Mouse (Mus musculus): Measurements from ENCODE around the gene Gna15.
A peak's percentile ranks its signal among the peaks of the same experiment; 100 is the strongest.

The Gna15 gene

DNA sequence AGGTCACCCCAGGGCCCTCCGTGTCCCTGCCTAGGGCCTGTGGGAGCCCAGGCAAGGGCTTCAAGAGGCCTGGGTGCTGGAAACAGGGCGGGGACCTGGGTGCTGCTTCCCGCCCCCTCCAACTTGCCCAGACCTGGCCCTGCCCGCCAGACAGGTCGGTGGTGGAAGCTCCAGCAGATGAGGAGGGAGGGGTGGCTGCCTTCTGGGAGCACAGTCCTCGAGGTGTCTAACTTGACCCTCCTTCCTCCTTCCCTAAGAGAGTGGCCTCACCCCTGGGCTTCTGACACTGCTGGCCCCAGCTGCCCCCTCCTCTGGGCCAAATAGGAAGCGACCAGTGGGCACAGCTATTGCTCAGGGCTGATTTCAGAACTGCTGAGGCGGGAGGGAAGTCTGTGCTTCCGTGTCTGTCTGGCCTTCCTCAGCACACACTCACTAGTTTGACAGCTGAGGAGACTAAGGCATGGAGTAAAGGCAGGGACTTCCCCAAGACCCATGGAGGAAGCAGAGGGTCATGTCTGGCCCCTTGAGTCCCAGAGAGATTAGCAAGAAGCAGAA lies at the start of gene Gna15:
Gna15 (minus strand) TSS at position 175 of the 555 bp plus-strand sequence.
- DNase-seq, result peak in 1 of 2 experiments; percentile 34

DNA sequence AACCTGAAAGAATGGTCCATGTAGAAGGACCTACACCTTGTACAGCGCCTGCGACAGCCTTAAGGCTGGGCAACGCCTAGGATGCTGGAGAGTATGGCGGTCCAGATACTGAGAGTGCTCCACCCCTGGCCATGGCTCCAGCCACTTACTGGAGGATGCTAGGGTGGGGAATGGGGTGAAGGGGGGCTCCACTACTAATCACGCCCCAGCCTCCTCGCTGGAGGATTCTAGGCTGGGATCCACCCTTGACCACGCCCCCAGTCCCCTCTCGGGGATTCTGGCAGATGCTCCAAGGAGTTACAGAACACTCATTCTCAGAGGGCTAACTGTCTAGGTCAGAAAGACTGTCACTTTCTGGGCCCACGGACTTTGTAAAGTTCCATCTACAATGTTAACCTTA lies 49.0 kb upstream of the Gna15 start:
- no peak for DNase-seq

DNA sequence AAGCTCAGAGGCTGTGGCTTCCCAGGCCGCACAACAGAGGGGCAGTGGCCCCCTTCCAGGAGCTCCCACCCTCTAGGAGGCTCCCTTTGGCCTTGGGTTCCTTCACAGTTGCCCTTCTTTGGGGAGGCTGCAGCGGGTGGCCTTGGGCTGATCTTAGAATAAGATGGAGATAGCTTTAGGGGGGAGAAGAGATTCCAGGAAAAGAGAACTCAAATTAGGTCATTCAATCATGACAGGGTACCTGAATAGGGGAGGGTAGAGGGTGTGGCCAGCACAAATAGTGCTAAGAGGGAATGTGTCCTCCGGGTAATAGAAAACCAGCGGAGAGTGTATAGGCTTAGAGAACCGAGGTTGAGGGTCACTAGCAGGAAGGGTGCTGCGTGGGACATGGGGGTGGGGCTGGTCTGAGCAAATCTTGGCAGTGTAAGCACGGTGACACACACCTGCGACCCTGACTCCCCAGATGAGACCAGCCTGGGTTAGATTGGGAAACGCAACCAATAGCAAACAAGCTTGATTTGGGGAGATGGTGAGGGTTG lies 48.2 kb upstream of the Gna15 start:
- no peak for DNase-seq

DNA sequence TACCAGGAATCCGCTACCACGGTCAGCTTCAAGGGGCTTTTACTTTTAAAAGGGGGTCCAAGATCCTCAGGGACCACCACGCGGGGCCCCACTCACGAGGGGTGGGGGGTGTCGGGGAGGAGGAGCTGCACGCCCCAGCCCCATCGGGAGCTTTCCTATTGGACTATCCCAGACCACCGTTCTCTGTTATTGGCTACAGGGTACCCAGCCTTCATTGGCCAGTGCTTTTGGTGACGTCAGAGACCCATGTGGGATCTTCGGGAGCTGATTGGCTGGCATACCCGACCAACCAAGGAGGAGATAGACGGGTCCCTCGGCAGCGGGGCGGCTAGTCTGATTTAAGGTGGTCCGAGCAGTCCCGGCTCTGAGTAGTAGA lies 47.5 kb upstream of the Gna15 start:
- DNase-seq, result peak; percentile 90 to 91

DNA sequence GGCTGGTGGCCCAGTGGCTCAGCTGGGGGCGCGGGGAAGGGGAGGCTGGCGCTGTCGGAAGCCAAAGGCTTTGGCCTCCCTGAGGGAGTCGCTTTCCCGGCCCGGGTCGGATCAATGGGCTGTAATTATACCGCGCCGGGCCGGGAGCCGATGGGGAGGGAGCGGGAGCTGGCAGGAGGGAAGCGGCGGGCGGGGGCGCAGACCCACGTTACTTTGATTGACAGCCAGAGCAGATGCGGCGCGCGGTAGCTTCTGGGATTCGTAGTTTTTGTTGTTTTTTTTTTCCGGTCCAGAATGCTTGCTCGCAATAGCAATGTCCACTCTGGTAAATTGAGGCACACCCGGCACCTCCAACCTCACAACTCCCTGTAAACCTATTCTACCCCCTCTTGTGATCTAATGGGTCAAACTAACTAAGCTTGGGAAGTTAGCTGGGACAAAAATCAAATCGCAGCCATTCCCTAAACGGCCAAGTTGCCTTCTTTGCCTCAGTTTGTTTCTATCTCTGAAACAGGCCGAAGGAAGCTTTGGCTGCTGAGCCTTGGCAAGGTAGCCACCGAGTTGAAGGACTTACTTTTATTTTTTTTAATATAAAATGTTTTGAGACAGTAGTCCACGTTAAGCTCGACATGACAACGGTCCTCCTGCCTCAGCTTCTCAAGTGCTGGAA lies 46.9 kb upstream of the Gna15 start:
- DNase-seq, result peak; percentile 82 to 84

DNA sequence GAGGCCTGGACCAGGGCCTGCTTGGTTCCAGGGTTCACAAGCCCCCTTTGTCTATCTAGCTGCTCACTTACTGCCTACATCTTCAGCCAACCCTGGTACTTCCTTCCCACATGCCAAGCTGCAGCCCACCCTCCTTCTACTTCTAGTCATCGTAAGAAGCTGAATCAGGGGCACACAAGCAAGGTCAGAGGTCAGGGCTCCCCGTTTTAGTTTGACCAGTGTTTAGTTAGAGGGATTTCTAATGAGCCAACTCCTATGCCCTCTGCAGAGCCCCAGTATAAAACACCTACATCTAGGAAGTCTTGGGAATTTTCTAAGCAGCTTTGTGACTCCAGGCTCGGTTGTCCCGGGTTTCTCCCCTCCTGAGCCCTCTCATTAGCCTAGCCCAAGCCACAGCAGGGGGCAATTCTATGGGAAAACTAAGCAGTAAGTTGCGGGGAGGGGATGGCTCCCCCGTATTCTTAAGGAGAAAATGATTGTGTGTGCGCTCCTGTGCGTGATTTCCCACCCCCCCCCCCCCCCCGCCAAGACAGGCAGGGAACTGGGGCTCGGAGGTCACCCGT lies 46.3 kb upstream of the Gna15 start:
- DNase-seq, result no peak

DNA sequence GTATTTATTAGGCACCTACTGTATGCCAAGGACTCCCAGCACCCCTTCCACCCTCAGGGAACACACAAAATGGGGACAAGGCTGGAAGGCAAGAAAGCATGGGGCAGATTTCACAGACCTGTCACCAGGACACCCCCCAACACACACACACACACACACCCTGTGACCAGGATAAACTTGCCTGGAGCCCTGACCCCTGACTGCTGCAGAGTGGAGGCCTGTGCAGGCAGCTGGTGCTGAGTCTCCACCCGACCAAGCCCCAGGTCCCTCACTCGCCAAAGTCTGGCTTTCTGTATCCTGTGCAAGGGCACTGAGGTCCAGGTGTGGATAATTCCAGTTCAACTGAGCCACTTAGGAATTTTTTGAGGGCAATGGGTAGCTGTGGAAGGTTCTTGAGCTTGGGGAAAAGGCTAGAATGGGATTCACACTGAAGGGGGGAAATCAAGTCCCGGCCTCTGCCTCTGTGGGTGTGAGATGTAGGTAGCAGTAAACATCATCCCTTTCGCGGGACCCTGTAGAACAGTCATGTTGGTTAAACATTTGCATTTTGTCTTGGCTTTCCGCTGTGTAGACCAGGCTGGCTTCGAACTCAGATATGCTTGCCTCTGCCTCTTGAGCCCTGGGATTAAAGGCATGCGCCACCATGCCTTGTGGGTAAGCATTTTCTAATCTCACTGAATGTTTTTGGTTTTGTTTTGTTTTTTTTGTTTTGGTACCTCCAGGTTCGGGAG lies 45.6 kb upstream of the Gna15 start:
- DNase-seq, result no peak

DNA sequence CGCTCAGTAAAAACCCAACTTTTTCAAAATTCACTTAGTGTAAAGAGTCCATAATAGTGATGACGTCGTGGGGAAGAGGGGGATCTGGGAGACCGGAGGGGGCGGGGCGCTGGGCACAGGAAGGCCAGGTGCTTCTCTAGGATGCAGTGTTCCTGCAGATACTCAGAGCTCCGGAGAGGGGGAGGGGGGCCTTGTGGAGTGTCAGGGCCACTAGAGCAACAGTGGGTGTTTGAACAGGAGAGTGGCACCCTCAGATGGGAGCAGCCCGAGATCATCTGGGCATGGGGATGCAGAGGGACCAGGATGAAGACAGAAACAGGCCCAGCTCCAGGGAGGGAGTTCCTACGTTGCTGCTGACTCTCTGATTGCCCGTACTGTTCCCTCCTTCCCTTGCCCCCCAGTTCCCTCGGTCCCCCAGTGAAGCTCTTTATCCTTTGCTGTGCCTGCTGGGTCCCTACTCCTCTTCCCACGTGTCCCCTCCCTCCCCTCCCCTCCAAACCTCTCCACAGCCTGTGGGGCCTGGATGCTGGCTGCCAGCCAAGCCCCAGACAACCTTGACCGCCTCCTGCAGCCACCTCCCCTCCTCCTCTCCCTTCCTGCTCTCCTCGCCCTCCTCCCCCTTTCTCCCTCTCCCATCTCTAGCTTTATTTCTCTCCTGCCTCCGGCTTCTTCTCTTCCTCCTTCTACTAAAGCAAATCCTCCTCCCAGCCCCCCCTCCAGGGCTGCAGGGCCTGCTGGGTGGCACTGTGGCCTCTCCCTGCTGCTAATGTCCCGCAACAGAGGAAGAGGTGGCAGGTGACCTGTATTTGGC lies 44.6 kb upstream of the Gna15 start:
- no peak for DNase-seq

DNA sequence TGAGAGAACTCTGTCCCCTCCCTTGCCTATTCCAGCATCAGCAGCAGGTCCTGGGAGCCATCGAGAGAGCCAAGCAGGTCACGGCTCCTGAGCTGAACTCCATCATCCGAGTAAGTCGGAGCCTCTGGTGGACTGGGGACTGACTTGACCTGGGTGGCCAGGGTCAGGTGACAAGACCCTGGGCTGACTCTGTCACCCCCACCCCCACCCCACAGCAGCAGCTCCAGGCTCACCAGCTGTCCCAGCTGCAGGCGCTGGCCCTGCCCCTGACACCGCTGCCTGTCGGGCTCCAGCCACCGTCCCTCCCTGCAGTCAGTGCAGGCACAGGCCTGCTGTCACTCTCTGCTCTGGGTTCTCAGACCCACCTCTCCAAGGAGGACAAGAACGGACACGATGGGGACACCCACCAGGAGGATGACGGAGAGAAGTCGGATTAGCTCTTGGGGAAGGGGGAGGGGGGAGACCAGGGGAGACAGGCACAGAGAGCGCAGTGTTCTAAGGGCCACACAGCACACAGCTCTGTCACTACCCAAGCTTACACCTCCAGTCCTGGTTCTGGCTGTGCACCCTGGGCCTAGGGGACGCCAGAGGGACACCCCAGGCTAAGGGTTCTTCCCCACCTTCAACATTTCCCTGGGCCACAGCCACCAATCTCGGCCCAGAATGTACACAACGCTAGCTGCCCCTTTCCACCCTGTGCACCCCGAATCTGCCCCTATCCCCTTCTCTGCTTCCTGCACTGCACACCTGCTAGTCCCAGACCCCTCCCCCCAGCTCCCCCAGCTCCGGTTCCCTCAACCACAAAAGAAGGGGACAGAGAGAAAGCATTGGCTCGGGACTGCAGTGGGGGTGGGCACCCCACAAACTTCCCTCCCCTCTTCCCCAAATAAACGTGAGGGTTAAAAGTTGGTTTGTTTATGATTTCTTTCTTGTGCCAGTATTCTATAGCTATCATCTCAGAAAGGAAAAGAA lies 41.5 kb upstream of the Gna15 start:
- DNase-seq, result no peak

DNA sequence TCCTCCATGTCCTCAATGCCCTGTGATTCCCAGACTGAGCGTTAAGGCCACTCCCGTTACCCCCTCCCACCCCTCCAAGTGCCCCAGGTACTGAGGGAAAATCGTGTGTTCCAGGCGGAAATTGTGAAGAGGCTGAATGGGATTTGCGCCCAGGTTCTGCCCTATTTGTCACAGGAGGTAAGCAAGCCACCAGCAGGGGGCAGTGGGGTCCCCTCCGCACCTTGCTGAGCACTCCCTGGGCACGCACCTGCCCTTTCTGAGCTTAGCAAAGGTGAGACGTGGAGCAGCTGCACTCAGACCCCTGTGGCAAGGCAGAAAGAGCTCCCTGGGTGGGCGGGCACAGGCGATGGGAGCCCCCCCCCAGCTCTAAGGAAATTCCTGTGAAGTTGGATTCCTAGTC lies 40.7 kb upstream of the Gna15 start:
- peak; percentile 80 to 82 for DNase-seq

DNA sequence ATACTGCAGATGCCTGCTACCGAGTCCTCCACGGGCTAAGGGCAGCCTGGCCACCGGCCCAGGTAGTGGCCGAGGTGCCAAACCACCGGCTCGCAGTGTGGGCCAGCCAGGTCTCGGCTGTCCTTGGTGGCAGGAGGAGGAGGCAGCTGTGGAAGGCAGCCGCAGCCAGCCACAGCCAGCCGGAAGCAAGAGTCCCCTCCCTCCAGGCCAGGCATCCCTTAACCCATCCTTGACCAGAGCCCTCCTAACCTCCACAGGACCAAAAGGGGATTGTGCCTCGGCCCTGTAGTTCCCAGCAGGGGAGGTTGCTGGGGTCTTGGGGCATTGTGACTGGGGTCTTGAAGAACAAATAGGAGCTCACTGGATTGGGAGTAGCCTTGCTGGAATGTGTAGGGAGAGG lies 40.2 kb upstream of the Gna15 start:
- DNase-seq, result no peak

DNA sequence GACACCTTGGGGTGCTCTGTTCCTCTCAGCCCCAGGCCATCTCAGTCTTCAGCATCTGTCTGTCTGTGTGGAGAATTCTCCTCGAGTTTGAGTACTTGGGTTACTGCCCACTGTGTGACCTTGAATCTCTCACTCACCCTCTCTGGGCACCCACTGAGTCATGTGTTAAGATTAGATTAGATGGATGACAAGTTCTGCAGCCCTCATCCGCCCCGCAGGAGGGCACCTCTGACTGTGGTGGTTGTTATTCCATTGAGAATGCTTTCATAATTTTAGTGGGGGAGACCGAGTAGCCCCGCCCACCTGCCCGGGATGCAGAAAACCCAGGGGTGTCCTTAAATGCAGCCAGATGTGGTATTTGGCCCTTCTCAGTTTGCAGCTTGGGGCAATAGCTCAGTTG lies 39.5 kb upstream of the Gna15 start:
- no peak for DNase-seq

DNA sequence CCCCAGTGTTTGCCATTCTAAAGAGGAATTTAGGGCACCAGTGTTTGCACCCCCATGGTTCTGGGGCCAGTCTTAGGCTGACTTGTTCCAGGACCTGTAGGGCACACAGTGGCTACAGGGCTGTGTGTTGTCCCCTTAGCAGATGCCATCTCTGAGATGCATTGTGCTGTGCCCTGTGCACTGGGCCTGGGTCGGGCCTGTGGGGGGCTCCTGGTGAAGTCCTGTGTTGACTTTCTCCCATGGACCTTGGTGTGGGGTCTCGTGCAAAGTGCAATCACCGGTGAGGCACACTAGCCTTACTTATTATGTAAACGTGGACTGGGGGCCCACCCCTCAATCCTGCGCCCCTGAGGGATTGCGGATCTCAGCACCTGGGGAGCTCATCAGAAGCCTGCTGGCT lies 38.4 kb upstream of the Gna15 start:
- no peak for DNase-seq

DNA sequence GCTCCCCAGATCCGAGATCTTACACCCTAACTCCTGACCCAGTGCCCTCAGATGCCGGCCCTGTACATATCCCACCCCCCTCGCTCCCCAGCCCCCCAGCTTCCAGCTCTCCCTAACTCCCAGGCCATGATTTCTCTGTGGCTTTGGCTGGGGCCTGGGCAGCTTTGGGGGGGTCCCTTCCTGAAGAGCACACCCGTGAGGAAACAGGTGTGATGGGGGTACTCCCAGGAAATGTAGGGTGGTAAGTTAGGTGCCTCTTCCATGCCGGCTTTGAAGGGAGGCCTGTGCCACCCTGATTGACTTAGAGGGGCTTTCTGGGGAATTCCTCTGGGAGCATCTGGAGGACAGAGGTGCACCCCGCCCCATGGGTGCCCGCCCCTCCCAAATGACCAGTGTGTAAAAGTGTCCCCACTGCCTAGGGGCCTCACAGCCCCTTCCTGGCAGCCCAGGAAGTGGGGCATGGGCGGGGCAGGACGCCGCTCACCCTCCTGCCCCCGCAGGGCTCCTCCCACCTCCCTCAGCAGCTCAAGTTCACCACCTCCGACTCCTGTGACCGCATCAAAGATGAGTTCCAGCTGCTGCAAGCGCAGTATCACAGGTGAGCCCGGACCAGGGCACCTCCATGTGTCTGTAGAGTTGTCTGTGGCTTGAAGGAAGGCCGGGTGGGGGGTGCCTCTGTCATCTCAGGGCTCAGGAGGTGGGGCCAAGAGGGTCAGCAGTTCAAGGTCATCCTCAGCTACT lies 36.9 kb upstream of the Gna15 start:
- DNase-seq, result peak; percentile 72 to 73

DNA sequence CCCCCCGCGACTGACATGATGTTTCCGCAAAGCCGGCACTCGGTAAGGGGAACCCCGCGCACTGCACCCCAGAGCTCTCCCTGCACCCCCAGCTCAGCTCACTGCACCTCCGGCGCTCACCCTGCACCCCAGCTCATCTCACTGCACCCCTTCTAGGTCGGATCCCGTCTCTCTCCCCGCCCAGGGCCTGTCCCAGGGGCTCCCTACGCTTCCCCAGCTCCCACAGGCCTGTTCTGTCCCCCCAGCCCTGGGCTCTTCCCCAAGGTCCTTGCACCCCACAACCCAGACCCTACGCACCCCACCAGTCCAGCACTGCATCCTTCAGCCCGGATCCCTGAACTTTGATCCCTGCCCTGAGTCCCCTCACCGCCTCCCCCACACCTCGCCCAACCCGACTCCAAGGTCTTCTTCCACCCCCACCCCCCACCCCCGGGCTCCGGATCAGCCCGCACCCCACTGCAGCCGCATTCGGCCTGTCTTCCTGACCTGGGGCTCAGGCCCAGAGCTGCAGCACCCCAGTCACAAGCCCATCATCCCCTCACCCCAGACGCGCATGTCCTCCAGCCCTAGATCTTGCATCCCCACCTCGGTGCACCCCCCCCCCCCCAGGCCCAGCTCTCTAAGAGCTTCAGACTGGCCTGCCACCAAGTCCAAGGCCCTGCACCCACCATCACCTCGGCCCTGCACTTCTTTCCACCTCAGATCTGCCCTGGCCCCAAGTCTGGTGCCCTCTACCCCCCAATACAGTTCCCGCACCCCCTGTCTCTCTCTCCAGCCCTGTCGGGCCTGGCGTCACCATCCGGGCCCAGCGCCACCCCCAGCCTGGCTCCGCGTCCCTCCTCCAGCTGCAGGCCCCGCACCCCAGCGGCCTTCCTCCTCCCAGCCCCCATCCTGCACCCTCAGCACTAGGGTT lies 35.9 kb upstream of the Gna15 start:
- peak; percentile 55 to 60 for DNase-seq

DNA sequence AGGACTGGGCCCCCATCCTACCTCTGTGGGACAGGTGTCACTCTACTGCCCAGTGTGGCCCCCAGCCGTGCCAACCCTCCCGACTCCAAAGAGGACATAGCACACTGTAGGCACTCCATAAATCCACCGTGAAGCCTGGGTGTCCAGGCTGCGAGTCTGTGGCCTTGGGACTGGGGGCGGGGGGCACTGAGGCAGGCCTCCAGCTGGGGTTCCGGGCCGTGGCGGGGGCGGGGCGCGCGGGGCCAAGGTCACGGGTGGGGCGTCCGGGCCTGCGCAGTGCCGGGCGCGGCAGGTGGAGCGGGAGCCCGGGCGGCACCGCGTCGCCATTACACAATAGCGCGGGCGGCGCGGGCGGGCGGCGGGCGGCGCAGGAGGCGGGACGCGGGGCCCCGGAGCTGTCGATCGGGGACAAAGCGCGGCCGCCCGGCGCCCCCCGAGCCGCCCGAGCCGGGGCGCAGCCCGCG lies 35.2 kb upstream of the Gna15 start, which contains the start of gene Aes:
Aes (plus strand) TSS at position 326 of the 464 bp plus-strand sequence.
- DNase-seq, result peak; percentile 78

DNA sequence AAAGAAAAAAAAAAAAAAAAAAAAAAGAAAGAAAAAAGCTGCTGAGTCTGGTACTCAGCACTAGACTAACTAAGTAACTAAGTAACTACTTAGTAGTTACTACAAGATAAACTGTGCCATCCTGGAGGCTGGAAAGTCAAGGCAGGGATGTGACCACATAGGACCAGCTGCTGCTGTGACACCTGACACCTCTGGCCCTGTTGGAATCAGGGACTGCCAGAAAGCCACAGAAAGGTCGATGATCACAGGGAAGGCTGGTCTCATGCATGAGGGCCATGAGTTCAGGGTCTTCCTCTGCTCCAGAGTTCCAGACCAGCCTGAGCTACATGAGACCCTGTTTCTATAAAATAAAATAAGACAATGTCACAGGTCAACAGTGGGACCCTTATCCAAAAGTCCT lies 33.5 kb upstream of the Gna15 start:
- DNase-seq, result no peak

DNA sequence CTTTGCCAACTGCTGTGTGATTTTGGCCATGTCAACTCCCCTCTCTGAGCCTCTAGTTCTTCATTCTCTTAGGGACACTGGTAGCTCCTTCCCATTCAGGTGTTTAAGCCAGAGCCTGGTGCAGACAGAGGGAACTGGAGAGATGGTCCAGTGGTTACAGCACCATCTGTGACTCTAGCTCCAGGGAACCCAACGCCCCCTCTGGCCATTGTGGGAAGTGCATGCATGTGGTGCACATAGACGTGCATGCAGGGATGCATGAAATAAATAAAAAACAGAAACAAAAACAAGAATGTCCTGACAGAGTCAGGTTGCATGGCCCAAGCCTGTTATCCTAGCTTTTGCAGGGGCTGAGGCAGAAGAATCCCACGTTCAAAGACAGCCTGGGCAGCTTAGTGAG lies 32.3 kb upstream of the Gna15 start:
- DNase-seq, result peak; percentile 60 to 61
